Mouse (Mus musculus) midbrain, embryonic 14.5 days (tissue): ENCODE data around the gene Gpr65. TPM values are rescaled to one million over a fixed set of nuclear protein-coding genes. Genes with fewer than 3 reads are reported as not detected.

Source experiments
- polyA plus RNA-seq: library from polyadenylated mRNA; unstranded; fragments of >200 nt; fragmentation: Nextera tagmentation; extraction: Ambion mirVana; gene quantifications from 2 replicates; pipeline ENCODE4 v1.2.1, GENCODE M21; 2014

The Gpr65 gene
- polyA plus RNA-seq, 1 experiment from 2014 or later = 0.59 TPM

Other genes with a start within 250 kb of the Gpr65 start
- 10.4 and 13.9 TPM in 2 replicates for gene Galc, start 9.2 kb upstream of the Gpr65 start, polyA plus RNA-seq